In the genomic region with DNA sequence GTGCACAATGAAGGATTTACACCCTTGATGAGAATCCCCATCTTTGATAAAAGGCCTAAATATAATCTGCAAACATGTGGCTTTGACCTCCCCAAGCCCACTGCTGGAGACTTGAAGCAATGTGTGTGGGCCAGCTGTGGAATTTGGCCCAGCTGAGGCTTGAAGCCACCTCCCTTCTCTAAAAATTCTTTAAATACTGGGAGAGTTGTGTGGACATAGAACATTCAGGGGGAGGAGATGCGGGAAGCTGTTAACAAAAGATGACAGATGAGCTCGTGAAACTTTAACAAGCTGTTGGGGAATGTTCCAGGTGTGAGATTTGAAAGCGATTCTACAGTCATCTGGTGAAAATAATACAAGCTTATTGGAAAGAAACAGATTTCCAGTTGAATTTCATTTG, we compare ENCODE assay signal across 14 mouse cellular contexts.
DNase-seq lines count a peak whose midpoint lies in the region; ATAC-seq lines count a peak whose summit lies in the region.
"Had no signal": no experiment of that assay in that cellular context is flagged by ENCODE, and none has a peak within 500 bp of the region (broad histone marks: within the 10 kb centered on the region; RNA-seq: fewer than 3 reads in every experiment).

No protein-coding gene starts in this region.

- intact Hi-C loops in heart, postnatal 25 days (cut with DNase I), result no loop called here

- ATAC-seq in monocyte, adult 5-6 weeks (replicated peaks; ENCODE audit: insufficient number of reproducible peaks, low FRiP score, low TSS enrichment, poor library complexity, severe bottlenecking), result no peak
- ATAC-seq: Patski had no signal

- DNase-seq in kidney, postnatal 10 days, result peak; percentile 43
- DNase-seq in kidney, adult 18-20 months, result no peak
- DNase-seq in right cerebral cortex, adult 18-20 months, result peak; percentile 30
- DNase-seq in right cerebral cortex, postnatal 14 days, result no peak
- DNase-seq in forelimb bud, embryonic 11.5 days (ENCODE audit: low read depth, low spot score), result peak; percentile 68
- peak; percentile 34 for DNase-seq in telencephalon, adult 2 months (ENCODE audit: low read depth, low spot score)
- no peak for DNase-seq in heart, postnatal 25 days (ENCODE audit: low spot score)
- DNase-seq: cerebellum, postnatal 36 days; heart, postnatal 4 days; liver, embryonic 13.5 days; retina, postnatal 1 day; thymus, adult 18-20 months had no signal

Comparison
In these comparisons a context has a peak if more than half of its experiments do, and no peak if none do; other contexts are left out.
1. DNase-seq: peak in kidney, postnatal 10 days (single experiment), right cerebral cortex, adult 18-20 months (single experiment), forelimb bud, embryonic 11.5 days (single experiment) and telencephalon, adult 2 months (single experiment); none in kidney, adult 18-20 months (single experiment), right cerebral cortex, postnatal 14 days (single experiment) and heart, postnatal 25 days (single experiment).